Mouse (Mus musculus): Measurements from ENCODE around the gene Taar6. TPM values are rescaled to one million over a fixed set of nuclear protein-coding genes. Genes with fewer than 3 reads are reported as not detected.

Taar6 gene
- polyA plus RNA-seq, 1 experiment from 2014 or later, result not detected

DNA sequence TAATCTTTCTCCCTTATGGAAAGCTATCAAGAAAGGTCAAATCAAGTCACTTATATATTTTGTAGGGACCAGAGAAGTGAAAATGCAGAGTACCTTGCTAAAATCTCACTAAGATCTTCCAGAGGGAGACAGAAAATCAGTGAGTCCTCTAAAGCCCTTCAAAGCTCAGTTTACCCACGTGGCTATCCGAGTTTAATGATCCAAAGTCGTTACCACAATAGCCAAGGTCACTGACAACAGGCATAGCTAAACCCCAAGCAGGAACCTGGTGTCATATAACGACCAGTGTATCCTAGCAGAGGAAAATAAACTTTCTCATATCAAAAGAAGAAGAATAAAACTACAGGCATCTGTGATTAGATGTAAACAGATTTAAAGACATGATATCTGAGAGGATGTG lies 47.8 kb downstream of the Taar6 start:
- in situ Hi-C loops (cut with MboI; ENCODE audit: low pct_unique_long_range_greater_than_20kb), result no loop called here
- ATAC-seq (no peak), DNase-seq (ENCODE audit: low read depth, low spot score) (no peak)
- no peak for TF ChIP-seq CTCF (IDR thresholded peaks at IDR 0.05)
- H3K27me3 ChIP-seq, result peaks cover 32% of the 10 kb centered on the region
- POLR2A ChIA-PET, result no interaction called here
- CTCF ChIA-PET, result no interaction called here

Other genes with a start within 250 kb of the Taar6 start
- 365 TPM for gene Rps12, start 198.4 kb downstream of the Taar6 start, polyA plus RNA-seq (2021)
- 8.0 TPM for gene Slc18b1, start 188.7 kb downstream of the Taar6 start, polyA plus RNA-seq (2021)
- not detected for gene Vnn3, start 134.2 kb downstream of the Taar6 start, polyA plus RNA-seq (2021)
- gene Vnn1, start 91.0 kb downstream of the Taar6 start, polyA plus RNA-seq (2021), result 0.21 TPM
- not detected for gene Taar1, start 65.3 kb downstream of the Taar6 start, polyA plus RNA-seq (2021)
- not detected for gene Taar2, start 47.1 kb downstream of the Taar6 start, polyA plus RNA-seq (2021)
- gene Taar3, start 36.1 kb downstream of the Taar6 start, polyA plus RNA-seq (2021), result not detected
- not detected for gene Taar4, start 25.2 kb downstream of the Taar6 start, polyA plus RNA-seq (2021)
- gene Taar5, start 14.9 kb downstream of the Taar6 start, polyA plus RNA-seq (2021), result not detected
- not detected for gene Taar7a, start 7.8 kb upstream of the Taar6 start, polyA plus RNA-seq (2021)
- not detected for gene Taar7b, start 14.3 kb upstream of the Taar6 start, polyA plus RNA-seq (2021)
- not detected for gene Taar7d, start 41.6 kb upstream of the Taar6 start, polyA plus RNA-seq (2021)
- gene Taar7e, start 52.0 kb upstream of the Taar6 start, polyA plus RNA-seq (2021), result not detected
- gene Taar7f, start 63.9 kb upstream of the Taar6 start, polyA plus RNA-seq (2021), result not detected
- not detected for gene Taar8a, start 90.9 kb upstream of the Taar6 start, polyA plus RNA-seq (2021)
- not detected for gene Taar8b, start 106.6 kb upstream of the Taar6 start, polyA plus RNA-seq (2021)
- not detected for gene Taar8c, start 116.3 kb upstream of the Taar6 start, polyA plus RNA-seq (2021)
- gene Taar9, start 123.9 kb upstream of the Taar6 start, polyA plus RNA-seq (2021), result not detected
- 145 TPM for gene Stx7, start 163.7 kb upstream of the Taar6 start, polyA plus RNA-seq (2021)
- not detected for gene Moxd1, start 237.9 kb upstream of the Taar6 start, polyA plus RNA-seq (2021)